Mouse (Mus musculus) hindbrain, postnatal 0 days (tissue): Measurements from ENCODE around the gene Cdh18. TPM values are rescaled to one million over a fixed set of nuclear protein-coding genes. Genes with fewer than 3 reads are reported as not detected.

Experiments used
- ATAC-seq: fragments of 200-750 bp; cut with Nextera tagmentation; 2 replicates; pipeline ENCODE4 v1.8.0; 2017; ENCODE audit warnings: mild to moderate bottlenecking, moderate TSS enrichment, moderate library complexity
- DNase-seq: peaks from one replicate; pipeline ENCODE4 v3.0.0-alpha.2; 2015; ENCODE audit warnings: low spot score
- H3K27ac ChIP-seq: fragments of 300-500 bp; sonication (generic); 2 replicates; pipeline ENCODE4 v1.5.1; 2014; ENCODE audit warnings: mild to moderate bottlenecking
- H3K27me3 ChIP-seq: fragments of 300-500 bp; sonication (generic); 2 replicates; pipeline ENCODE4 v1.6.1; 2014; ENCODE audit warnings: low read length, mixed read lengths; ENCODE audit not compliant: insufficient read depth
- H3K36me3 ChIP-seq: fragments of 300-500 bp; sonication (generic); 2 replicates; pipeline ENCODE4 v1.6.1; 2014; ENCODE audit warnings: low read length, mixed read lengths; ENCODE audit not compliant: insufficient read depth
- H3K4me1 ChIP-seq: fragments of 300-500 bp; sonication (generic); 2 replicates; pipeline ENCODE4 v1.6.1; 2014; ENCODE audit warnings: antibody characterized with exemption, low read length, mixed read lengths; ENCODE audit not compliant: insufficient read depth
- H3K4me2 ChIP-seq: fragments of 300-500 bp; sonication (generic); 2 replicates; pipeline ENCODE4 v1.6.1; 2014; ENCODE audit warnings: low read depth, mild to moderate bottlenecking, low read length, moderate library complexity, mixed read lengths
- H3K4me3 ChIP-seq: fragments of 300-500 bp; sonication (generic); 2 replicates; pipeline ENCODE4 v1.5.1; 2014; ENCODE audit warnings: low read length
- H3K9ac ChIP-seq: fragments of 300-500 bp; sonication (generic); replicated peaks from 2 replicates; pipeline ENCODE4 v1.6.1; 2014; ENCODE audit warnings: mild to moderate bottlenecking, low read length, moderate library complexity, mixed read lengths
- H3K9me3 ChIP-seq: fragments of 300-500 bp; sonication (generic); 2 replicates; pipeline ENCODE4 v1.6.1; 2016; ENCODE audit warnings: low read length, mixed read lengths
- CTCF ChIP-seq: IDR thresholded peaks from 2 replicates; pipeline ENCODE4 v1.5.1; 2016; ENCODE audit warnings: antibody characterized with exemption, control low read depth, low read depth
- WGBS: fragments of 180-500 bp; shearing (Covaris S2); extraction: QIAGEN DNeasy Blood & Tissue Kit; methylation state at CpG from one replicate; pipeline ENCODE4 v1.1.7; 2014; 5-methylcytosine and 5-hydroxymethylcytosine counted together
- polyA plus RNA-seq: library from polyadenylated mRNA; unstranded; fragments of >200 nt; fragmentation: Nextera tagmentation; extraction: Ambion mirVana; gene quantifications from 2 replicates; pipeline ENCODE4 v1.2.1, GENCODE M21; 2015
- total RNA-seq: library from RNA; depleted of rRNA; stranded (reverse); fragments of >200 nt; gene quantifications from 2 replicates; pipeline ENCODE4 v1.2.3, GENCODE M21; 2014

The Cdh18 gene
- total and polyA plus RNA-seq, 2 experiments from 2014 or later: 12.3 to 61.0 TPM

DNA sequence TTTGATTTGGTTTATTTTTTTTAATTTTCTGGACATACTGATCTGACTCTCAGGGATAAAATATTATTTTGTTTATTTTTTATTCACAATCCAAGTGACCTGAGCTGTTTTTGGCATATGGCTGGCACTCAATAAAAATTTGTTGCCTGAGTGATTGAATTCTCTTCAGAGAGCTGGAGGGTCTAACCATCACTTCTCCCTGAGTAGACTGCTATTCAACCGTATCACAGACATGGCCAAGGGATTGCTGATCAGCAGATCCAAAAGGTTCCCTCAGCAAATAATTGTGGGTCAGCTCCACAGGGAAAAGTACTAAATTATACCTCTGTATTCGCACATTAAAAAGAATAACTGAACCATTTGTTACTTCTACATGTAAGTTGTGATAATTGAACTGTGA lies 969.3 kb downstream of the Cdh18 start:
- 61% methylated on average over 2 of the region's 2 CpGs for WGBS
- Histone ChIP-seq H3K36me3 (no peaks in the 10 kb centered on the region), H3K4me1 (no peaks in the 10 kb centered on the region), H3K9ac (no peak overlapping the region), H3K4me2 (no peak overlapping the region), H3K27me3 (no peaks in the 10 kb centered on the region), H3K27ac (no peak overlapping the region), H3K9me3 (no peaks in the 10 kb centered on the region), H3K4me3 (no peak overlapping the region)
- ATAC-seq: peak; percentile 51; the same call in 1 of the 2 replicates
- peak; percentile 48 for DNase-seq
- no peak for TF ChIP-seq CTCF
